Mouse (Mus musculus): Measurements from ENCODE around the gene Sema6c.
"Not testable (repeated sequence)": the region's sequence is repeated elsewhere in the genome, so short reads cannot be mapped to it uniquely, and the experiment has no call there.

The Sema6c gene

GRCm38 (mm10) chr3:95181841-95182240, 21.6 kb downstream of the Sema6c start:
- in situ Hi-C loops (cut with MboI, MseI), result no loop called here

- in situ Hi-C loops (cut with MboI, MseI), result no loop called here
Observed at GRCm38 (mm10) chr3:95184796-95185577, 24.7 kb downstream of the Sema6c start.

GRCm38 (mm10) chr3:95186100-95186499, 25.8 kb downstream of the Sema6c start:
- in situ Hi-C loops (cut with MboI, MseI), result no loop called here

GRCm38 (mm10) chr3:95186888-95187287, 26.6 kb downstream of the Sema6c start:
- in situ Hi-C loops (cut with MboI, MseI), result no loop called here

GRCm38 (mm10) chr3:95194721-95195135, 34.5 kb downstream of the Sema6c start:
- in situ Hi-C loops (cut with MboI, MseI), result loop anchor here (10.0 kb wide), 1 partner anchor 130 kb away; no protein-coding TSS in a partner anchor

GRCm38 (mm10) chr3:95195772-95196171, 35.5 kb downstream of the Sema6c start:
- in situ Hi-C loops (cut with MboI, MseI), result loop anchor here (10.0 kb wide), 1 partner anchor 131 kb away; no protein-coding TSS in a partner anchor

GRCm38 (mm10) chr3:95199101-95199500, 38.8 kb downstream of the Sema6c start:
- in situ Hi-C loops (cut with MboI, MseI), result loop anchor here (10.0 kb wide), 1 partner anchor 134 kb away; no protein-coding TSS in a partner anchor

GRCm38 (mm10) chr3:95200132-95200531, 39.9 kb downstream of the Sema6c start:
- in situ Hi-C loops (cut with MboI, MseI), result loop anchor here (10.0 kb wide), 1 partner anchor 675 kb away; no protein-coding TSS in a partner anchor

GRCm38 (mm10) chr3:95200562-95200961, 40.3 kb downstream of the Sema6c start:
- in situ Hi-C loops (cut with MboI, MseI), result loop anchor here (10.0 kb wide), 1 partner anchor 676 kb away; no protein-coding TSS in a partner anchor

- in situ Hi-C loops (cut with MboI, MseI), result loop anchor here (10.0 kb wide), 1 partner anchor 679 kb away; no protein-coding TSS in a partner anchor
Observed at GRCm38 (mm10) chr3:95203880-95204279, 43.6 kb downstream of the Sema6c start.

GRCm38 (mm10) chr3:95208286-95208685, 48.0 kb downstream of the Sema6c start:
- in situ Hi-C loops (cut with MboI, MseI), result loop anchor here (10.0 kb wide), 1 partner anchor 683 kb away; no protein-coding TSS in a partner anchor

GRCm38 (mm10) chr3:95210585-95210984, 50.3 kb downstream of the Sema6c start:
- in situ Hi-C loops (cut with MboI, MseI), result no loop called here

GRCm38 (mm10) chr3:95212889-95213608, 52.8 kb downstream of the Sema6c start:
- in situ Hi-C loops (cut with MboI, MseI), result not testable (repeated sequence)

- in situ Hi-C loops (cut with MboI, MseI), result no loop called here
Observed at GRCm38 (mm10) chr3:95213609-95213975, 53.3 kb downstream of the Sema6c start.

- in situ Hi-C loops (cut with MboI, MseI), result no loop called here
Observed at GRCm38 (mm10) chr3:95216655-95217254, 56.5 kb downstream of the Sema6c start.

- in situ Hi-C loops (cut with MboI, MseI), result no loop called here
Observed at GRCm38 (mm10) chr3:95217255-95218134, 57.2 kb downstream of the Sema6c start, which contains the start of gene Gabpb2. TSS of gene Gabpb2 (minus strand) at chr3:95217916.

- in situ Hi-C loops (cut with MboI, MseI), result no loop called here
Observed at GRCm38 (mm10) chr3:95218466-95219137, 58.3 kb downstream of the Sema6c start.

- in situ Hi-C loops (cut with MboI, MseI), result no loop called here
Observed at GRCm38 (mm10) chr3:95223041-95223440, 62.8 kb downstream of the Sema6c start.

All from T-helper 2 cell (primary cell).